Mouse (Mus musculus) kidney, adult 18-20 months (tissue): ENCODE results near the gene Exoc6.
A peak's percentile ranks its signal among the peaks of the same experiment; 100 is the strongest.

Experiments
- DNase-seq: peaks from one replicate; pipeline ENCODE4 v3.0.0; 2021

Gene Exoc6

DNA sequence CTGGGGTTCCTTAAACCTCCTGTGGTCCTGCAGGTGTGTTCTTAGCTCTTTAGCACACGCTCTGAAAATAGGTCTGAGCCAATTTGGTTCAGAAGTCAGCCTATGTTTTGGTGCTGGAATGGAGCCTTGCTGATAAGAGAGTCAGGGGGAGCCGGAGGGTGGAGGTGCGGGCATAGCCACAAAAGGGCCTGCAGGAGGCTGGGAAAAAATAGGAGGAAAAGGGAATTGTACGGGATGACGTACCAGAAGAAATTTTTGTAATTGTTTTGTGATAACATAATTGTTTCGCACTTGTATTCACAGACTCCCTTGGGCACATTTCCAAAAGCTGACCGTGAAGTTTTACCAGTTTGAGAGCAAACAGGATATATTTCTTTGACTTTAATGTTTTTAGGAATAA is 10.0 kb upstream of the Exoc6 start:
- DNase-seq, result no peak

DNA sequence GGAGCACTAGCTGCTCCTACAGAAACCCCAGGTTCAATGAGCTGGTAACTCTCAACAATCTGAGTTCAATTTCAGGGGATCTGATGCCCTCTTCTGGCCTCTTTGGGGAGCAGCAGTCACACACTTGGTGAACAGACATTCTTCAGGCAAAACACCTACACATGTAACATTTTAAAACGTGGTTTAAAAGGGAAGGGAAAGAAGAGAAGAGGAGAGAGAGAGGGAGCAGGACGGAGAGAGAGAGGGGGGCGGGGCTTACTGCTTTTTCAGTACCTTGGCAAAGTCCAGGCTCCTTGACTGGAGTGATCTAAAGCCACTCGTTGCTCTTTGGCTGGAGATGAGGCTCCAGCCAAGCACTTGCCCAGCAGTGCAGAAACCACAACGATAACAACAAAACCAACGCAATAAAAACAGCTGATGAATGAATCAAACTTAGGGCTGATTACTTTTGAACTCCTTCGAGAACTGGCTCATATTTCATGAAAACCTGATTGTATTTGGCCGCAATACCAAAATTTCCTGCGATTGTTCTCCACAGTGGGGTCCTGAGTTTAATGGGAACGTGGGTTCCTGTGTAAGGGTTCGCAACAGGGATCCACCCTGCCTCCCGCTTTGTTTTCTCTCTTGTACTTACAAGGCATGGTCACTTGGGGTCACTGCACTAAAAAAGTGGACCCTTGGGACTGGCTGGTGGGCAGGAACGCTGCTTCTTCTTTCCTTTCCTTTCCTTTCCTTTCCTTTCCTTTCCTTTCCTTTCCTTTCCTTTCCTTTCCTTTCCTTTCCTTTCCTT is 6.5 kb upstream of the Exoc6 start:
- DNase-seq, result peak; percentile 54

DNA sequence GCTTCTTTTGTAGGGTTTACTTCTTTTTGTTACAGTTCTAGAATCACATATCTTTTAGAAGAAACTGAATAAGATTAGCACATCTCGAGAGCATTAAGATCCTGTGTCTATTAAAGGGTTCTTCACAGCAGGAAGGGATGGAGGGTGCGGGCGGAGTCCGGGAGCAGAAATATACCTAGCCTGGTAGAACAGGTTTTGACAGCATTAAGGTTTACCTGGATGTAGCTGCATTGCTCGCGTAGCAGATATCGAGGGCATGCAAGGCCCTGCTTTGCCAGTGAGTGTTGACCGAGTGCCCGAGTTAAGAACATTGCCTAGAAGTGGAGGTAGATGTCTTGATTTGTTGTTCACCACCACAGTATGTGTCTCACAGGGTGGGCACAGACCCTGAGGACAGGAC is 5.7 kb upstream of the Exoc6 start:
- DNase-seq, result no peak

DNA sequence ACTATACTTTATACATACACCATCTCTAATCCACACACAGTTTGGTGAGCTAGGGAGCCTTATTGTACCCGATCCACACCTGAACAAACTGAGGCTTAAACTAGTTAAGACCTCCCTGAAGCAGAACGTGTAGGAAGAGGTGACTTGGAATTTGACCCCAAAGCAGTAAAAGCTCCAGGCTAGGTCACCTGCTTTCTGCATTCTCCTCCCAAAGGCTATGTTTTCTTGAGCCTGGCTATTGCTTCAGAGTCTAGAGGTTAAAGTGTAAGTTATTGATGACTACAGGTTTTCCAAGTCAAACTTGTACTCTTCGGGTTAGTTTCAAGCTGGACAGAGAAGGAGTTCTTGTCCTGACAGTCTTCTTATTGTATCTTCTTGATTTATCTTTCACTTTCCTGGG is 5.0 kb upstream of the Exoc6 start:
- no peak for DNase-seq

DNA sequence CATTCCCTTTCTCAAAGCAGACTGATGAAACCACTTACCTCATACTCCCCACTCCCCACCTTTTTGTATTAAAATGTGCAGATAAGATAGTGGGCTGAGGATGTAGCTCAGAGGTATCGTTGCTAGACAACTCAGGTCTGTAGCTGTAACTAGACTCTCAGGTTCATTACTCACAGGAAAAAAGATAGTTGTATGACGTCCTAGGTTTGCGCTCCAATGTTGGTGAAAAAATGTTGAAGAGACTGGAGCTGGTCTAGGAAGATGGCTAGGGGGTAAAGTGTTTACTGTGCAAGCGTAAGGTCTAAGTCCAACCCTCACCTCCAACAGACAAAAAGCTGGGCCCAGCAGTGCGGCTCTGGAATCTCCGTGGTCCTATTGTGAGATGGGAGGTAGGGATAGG is 4.5 kb upstream of the Exoc6 start:
- DNase-seq, result no peak

DNA sequence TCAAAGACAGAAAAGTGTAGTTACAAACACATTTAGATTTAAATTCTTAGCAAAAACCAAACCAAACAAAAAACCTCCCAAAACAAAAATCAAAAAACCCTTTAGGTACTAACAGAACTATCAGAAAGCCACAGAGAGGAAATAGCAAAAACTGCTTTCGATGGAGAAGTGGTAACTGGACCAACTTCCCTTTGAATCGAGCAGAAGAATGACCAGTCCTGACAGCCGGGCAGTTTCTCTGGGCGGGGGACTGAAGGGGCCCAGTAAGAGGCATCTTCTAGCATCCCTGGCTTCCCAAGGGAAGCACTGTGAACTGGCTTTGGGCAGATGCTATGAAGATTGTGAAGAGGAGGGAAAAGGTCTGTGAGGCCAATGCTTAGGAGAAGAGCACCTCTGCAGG is 3.4 kb upstream of the Exoc6 start:
- DNase-seq, result no peak

DNA sequence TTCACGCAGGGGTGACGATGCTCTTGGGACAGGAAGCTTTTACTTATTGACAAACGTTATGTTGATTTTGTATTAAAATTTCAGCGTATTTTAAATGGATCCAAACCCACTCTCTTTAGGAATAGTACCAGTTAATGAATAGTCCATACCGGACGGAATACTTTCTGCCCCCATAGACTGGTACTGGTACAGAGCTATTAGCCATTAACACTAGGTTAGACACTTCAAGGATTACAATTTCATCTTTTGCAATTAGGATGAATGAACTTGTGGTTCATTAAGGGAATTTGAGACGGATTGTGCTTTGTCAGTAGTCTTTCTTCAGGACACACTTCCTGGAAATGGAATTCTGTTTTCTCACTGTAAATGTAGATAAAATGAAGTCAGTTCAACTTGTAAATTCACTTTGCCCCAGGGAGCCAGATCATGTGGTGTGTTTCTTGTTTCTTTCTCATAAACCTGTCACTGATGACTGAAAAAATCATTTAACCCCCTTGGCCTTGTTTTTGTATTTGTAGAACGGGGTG is 885 bp downstream of the Exoc6 start:
- no peak for DNase-seq

DNA sequence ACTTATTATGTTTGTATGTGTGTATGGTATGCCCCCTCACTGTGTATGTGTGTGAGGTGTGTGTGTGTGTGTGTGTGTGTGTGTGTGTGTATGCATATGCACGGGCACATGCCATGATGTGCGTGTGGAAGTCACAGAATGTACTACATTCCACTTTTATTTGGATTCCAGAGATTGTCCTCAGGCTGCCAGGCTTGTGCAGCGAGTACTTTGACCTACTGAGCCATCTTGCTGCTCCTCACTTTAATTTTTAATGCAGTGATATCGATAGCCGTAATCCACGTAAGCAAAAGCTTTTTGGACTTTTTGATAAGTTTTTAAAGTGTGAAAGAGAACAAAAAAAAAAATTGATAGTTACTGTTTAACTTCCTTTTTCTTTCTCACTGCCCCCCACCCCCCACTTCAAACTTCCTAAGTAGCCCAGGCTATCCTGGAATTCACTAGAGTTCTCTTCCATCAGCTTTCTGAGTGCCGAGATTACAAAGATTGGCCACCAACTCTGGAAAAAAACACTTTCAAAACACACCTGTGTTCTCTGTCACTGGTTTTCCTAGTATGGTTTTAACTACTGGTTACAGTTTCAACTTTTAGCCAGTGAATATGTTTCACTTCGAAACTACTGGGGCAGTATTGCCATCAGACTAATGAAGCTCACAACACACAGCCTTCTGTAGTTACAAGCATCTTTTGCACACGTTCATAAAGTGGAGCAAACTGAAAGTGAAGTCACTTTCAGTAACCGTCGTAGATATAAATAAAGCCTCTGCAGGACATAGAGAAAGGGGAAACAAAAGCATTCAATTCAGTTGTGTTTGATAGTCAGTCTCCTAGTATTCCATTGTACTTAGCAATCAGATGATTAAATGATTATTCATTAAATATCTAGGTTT is 3.4 kb downstream of the Exoc6 start:
- peak; percentile 21 for DNase-seq

GRCm38 (mm10) chr19:37554266-37554650 is 4.0 kb downstream of the Exoc6 start:
- peak; percentile 46 for DNase-seq

DNA sequence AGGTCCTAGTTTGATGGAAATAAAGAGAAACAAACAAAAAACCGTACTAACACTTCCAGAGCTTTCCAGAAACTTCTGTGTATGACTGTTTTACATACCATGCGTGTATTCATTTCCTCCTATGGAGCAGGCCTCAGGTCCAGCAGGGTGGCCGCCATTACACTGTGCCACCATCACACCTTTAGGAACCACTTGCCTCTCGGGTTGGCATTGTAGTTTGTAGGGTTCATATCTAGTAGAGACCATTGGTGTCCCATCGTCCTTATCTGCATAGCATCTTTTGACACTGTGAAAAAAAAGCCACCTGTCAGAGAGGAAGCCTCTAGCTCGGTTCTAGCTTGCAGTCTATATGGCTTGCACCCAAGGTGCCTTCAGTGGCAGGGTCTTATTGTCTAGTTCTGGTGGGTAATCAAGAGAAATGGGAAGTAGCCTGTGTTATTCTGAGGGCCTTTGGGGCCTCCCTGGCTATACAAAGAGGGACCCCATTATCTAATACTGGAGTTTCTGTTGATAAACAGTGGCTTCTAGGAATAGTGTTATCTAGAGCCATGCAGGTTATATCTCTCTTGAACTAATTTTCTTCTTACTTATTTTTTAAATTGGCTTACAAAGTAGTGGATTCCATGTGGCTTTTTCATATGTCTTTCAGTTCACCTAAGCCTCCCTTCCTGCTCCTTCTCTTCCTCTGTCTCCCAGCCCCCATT is 5.8 kb downstream of the Exoc6 start:
- DNase-seq, result no peak

DNA sequence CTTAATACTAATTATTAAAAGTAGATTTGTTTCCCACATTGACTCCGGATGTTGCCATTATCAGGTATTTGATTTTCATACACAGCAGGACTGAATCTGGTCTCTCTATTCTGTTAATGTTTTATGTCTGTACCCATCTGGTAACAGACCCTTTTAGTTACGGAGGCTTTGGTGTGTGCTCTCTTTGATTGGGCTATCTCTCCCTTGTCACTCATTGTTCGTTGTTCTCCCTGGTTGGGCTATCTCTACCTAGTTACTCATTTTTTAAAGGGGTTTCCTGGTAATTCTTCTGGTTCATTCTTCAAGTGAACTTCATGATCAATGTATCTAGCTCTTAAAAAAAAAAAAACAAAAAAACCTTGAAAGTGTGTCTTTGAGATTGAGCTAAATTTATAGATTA is 7.7 kb downstream of the Exoc6 start:
- DNase-seq, result no peak

DNA sequence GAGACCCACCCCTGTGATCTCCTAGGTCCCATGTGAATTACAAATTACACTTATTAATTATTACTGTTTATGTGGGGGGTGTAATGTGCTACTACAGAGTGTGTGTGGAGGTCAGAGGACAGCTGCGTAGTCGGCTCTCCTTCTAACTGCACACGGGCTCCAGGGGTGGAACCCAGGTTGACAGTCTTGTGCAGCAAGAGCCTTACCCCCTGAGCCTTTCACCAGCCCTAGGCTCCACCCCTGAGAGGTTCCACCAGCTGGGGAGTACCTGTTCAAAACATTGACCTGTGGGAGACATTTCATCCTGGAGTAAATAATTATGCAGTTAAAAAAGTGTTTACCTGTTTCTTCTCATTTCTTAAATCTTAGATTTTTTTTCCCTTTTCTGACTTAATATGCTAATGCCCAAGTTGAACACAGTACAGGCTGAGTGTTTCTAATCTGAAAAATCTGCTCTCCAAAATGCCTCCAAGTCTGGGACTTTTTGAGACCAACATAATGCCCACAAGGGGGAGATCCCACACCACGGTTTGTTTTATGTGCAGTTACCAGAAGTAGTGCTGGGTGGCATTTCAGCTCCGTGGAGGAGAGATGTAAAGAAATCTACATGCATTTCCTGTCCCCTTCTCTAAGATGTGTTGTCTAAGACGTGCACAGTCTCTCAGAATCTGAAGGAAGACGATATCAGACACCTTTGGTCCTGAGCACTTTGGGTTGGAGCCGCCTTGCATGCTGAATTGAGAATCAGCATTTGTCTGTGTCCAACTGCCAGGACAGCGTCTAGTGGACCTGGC is 9.3 kb downstream of the Exoc6 start:
- peak; percentile 48 for DNase-seq

DNA sequence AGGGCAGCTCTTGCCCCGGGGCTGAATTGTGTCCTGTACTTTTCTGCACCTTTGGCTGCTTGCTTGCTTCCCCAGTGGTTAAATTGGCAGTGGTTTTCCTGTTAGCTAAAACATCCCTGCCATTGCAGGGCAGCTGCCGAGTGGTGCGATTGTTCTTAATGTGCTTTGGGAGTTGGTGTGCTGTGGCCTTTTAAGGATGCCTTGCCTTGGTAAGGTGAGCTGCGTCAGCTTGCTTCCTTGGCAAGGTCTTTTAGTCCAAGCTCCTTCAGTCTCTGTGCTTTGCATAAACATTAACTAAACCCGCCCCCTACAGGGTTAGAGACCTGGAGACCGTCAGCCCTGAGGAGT is 9.8 kb downstream of the Exoc6 start:
- DNase-seq, result peak; percentile 73

DNA sequence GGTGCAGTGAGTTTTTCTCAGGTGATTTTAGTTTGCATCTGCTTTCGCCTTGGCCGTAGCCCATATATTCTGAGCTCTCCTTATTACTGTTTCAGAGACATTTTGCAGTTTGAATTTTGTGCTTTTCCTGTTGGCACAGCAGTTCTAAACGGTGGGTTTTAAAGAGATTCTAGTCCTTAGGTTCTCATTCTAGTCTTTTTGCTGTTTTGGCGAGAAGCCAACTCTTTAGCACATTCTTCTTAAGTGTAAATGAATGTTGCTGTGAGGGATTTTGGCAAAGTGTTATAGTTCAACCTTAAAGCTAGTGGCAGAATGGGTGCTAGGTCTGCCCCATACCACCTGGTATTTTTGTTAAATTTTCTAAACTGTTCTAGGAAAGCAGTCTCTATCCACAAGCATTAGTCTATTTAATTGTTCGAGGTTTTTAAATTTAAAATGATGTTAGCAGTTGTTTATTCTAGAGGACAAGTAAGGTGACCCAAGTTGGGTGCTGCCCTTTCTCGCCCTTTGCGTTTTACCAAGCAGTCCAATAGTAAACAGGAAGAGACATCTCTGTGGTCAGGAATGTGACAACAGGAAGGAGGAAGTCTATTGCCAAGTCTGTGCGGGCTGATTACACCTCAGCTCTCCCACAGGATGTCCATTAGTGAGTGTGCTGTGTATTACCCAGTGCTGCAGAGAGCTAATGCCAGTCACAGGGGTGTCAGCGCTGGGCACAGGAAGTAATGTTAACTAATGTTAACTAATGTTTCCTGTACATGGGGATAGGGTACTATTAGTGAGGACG is 11.1 kb downstream of the Exoc6 start:
- peak; percentile 48 for DNase-seq

DNA sequence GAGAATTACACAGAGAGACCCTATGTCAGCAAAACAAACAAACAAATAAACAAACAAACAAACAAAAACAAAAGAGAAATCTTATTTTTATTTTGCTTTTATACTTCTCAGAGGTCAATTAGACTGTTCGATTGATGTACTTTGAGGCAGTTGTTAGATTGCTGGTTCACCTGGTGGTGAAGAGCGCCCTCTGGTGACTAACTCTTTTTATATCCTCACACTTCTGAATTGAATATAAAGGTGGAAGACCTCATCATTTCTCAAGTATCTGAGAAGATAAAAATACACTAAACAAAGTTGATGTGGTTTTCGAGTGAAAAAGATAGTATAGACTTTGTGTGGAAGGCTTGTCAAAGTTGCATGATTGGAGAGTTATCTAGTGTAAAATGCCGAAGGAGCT is 13.5 kb downstream of the Exoc6 start:
- DNase-seq, result peak; percentile 35

- DNase-seq, result no peak
These were observed 15.6 kb downstream of the Exoc6 start for GRCm38 (mm10) chr19:37565806-37566205.

DNA sequence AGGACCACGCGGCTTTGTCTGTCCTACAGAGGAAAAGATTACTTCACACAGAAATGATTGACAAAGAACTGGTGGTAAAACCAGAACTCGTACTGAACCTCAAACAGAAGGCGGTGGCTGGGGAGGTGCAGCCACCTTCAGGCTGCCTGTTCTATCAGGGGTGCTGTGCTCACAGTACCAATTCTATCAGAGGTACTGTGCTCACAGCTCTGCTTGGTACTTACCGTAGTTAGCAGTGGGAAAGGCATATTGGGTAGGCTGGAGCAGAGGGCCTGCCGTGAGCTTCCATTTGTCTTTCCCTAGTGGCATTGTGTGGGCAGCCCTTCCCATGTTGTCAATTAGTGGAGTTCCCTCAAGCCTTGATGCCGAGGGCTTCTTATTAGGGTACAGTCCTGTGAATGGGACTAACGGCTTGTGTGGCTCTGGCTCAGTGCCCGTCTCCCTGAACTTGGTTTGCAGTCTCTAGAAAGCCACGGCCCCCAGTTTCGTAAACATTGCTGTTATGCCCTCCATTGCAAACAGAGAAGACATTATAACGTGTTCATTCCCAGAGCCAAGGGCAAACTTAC is 19.1 kb downstream of the Exoc6 start:
- no peak for DNase-seq

DNA sequence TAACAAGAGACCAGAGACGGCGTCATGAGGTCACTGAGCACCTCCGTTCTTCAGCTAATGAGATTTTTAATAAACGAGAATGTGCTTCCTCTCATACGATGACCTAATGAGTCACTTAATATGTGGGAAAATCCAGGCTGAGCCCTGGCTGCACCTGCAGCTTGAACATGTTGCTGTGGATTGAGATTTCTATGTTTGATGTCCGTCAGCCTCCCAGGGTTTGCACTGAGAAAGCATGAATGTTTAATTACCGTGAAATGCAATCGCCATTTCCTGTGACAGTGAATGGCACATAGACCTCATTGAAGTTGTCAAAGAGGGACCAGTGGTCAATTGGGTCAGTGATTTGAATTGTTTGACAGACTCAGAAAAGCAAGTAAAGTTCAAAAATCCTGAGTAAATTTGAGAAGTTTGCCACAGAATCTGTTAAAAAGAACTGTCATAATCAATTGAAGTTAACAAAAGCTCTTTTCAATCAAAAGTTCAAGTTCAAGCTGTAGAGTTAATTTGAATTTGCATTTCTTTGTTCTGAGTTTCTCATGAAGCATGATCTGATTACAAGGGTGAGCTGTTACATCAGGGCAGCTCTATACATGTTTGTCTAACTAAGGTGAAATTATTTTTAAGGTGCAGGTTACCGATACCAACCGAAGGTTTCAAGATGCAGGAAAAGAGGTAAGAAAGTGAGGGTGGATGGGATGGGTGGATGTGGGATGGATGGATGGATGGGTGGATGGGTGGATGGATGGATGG is 20.9 kb downstream of the Exoc6 start:
- no peak for DNase-seq

DNA sequence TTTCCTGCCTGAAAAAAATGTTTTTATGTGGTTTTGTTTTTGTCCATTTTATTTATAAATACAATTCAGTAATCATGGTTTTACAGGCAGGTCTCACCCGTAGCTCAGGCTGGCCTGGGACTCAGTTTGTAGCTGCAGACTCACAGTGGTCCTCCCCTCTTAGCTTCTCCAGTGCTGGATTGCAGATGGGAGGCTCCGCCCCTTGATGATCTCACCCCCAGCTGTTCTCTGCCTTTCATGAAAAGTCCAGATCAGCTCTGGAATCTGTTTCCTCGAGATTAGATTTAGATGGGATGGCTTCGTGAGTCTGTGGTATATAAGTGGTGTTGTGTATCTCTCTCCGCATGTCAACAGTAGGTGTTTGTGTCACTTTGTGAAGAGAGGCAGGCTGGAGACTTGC is 24.6 kb downstream of the Exoc6 start:
- no peak for DNase-seq

DNA sequence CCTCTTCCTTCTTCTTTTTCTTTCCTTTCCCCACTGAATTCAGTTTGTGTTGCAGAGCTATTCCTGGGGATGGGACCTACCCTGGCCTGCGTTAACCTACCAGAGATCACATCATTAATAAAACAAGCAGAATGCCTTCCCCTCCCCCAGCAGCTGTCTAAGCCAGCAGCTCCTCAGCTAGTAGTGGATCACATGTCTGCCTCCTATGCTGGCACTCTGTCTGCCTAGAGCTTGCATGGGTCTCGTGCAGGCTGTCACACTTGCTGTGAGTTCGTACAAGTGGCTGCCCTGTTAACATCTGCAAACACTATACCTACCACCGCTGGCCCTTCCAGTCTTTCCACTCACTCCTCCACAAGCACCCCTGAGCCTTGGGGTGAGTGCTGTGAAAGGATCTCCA is 29.4 kb downstream of the Exoc6 start:
- no peak for DNase-seq

- DNase-seq, result peak; percentile 67
These were observed 30.2 kb downstream of the Exoc6 start for GRCm38 (mm10) chr19:37580438-37580837.
